Mouse (Mus musculus): ENCODE data around the gene Prr15l. TPM values are rescaled to one million over a fixed set of nuclear protein-coding genes. Genes with fewer than 3 reads are reported as not detected.

Gene Prr15l
- polyA plus RNA-seq, 1 experiment from 2014 or later, result 126 TPM

DNA sequence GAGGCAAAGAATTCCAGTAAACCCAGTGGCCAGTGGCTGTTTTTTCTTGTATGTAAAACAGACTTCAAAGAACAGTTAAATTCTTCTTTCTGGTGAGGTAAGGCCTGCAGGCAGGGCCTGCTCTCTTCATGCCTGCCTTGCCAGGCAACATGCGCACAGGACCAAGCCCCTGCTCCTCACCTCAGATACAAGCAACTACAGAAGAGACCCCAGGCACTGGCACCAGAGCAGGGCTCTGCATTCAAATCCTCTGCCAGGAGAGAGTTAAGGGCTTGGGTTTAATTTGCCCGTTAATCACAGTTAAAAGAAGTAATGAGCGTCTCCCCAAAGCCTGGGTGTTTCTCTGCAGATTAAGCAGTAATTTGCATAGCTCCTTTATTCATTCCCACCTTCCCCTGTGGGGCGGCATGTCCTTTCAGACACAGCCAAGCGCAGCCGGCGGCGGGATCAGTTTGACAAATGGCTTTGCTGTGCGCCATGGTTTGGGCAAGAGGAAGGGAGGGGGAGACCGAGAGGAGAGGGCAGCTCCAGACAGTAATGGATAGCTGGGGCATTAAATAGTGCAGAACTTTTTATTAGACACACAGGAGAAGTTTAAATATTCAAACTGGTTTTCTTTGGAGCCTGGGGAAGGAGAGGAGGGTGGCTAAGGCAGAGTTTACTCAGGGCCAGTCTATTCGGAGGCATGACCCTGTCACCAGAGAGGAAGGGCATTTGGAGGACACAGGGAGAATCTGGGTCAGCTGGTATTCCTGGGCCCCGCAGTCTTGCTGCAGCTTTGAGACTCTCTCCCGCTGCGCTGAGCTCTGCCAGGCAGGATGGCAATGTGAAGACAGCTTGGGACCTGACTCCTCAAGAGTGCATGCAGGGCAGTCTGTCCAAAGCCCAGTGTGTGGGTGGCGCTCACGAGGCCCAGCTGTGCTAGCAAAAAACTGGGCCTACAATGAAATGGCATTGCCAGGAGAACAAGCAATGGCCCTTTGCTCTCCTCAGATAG is 25.0 kb upstream of the Prr15l start:
- Histone ChIP-seq H3K36me3 (ENCODE audit: insufficient read depth, low read length) (0 out of 2 replicates have a peak, but pooled peaks cover 2% of the 10 kb centered on the region), H3K4me1 (ENCODE audit: insufficient read depth, low read depth, low read length) (no peaks in the 10 kb centered on the region), H3K27me3 (replicated peaks; ENCODE audit: insufficient read depth, low read length) (no peaks in the 10 kb centered on the region), H3K27ac (ENCODE audit: low read length) (no peak overlapping the region), H3K4me2 (replicated peaks; ENCODE audit: low read depth, low read length) (no peak overlapping the region), H3K9me3 (ENCODE audit: low read length) (no peaks in the 10 kb centered on the region), H3K4me3 (ENCODE audit: low read depth, low read length) (no peak overlapping the region), H3K9ac (replicated peaks; ENCODE audit: low read depth) (no peak overlapping the region)
- DNase-seq (ENCODE audit: low spot score) (no peak), ATAC-seq (no peak)
- 27% methylated on average over 16 of the region's 16 CpGs for WGBS
- TF ChIP-seq CTCF (IDR thresholded peaks at IDR 0.05), result no peak
- no peak for TF ChIP-seq EP300 (IDR thresholded peaks at IDR 0.05)

DNA sequence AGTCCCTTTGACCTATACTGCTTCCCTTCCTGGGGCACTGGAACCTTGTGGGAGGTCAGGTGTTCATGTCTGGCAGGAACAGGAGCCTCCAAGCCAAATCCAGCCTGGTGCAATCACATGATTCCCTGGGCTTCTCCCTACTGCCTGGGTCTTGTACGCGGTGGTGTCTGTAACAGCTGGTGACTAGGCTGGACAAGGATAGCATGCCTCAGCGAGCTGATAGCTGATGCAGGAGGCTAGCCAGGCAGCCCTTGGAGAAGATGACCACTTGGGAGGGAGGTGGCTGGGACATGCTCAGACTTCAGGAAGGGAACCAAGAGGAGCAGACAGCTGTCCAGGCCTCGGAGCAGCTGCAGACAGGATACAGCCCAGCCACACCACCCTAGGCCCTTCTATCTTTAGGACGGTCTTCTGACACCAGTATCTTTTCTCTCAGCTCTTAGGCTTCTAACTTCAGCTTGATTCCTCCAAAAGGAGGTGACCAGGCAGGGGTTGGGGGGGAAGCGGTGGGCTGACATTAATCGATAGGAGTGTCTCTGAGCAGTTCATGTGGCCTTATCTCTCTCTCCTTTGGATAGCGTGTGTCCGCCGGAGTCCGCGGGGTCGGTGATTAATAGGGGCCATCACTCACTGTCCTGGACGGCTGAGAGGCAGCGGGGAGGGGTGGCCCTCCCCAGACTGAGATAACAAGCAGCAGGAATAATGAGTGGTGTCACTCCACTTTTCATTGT is 21.3 kb upstream of the Prr15l start:
- no peak for TF ChIP-seq EP300 (IDR thresholded peaks at IDR 0.05)
- TF ChIP-seq CTCF (IDR thresholded peaks at IDR 0.05), result no peak
- ATAC-seq, result peak; percentile 27; the same call in 1 of the 2 replicates
- no peak overlapping the region for H3K4me2 ChIP-seq (replicated peaks; ENCODE audit: low read depth, low read length)
- WGBS, result 43% methylated on average over 15 of the region's 15 CpGs
- no peaks in the 10 kb centered on the region for H3K9me3 ChIP-seq (ENCODE audit: low read length)
- H3K4me1 ChIP-seq (ENCODE audit: insufficient read depth, low read depth, low read length), result no peaks in the 10 kb centered on the region
- H3K9ac ChIP-seq (replicated peaks; ENCODE audit: low read depth), result no peak overlapping the region
- no peaks in the 10 kb centered on the region for H3K27me3 ChIP-seq (replicated peaks; ENCODE audit: insufficient read depth, low read length)
- no peak overlapping the region for H3K4me3 ChIP-seq (ENCODE audit: low read depth, low read length)
- DNase-seq (ENCODE audit: low spot score), result no peak
- no peak overlapping the region for H3K27ac ChIP-seq (ENCODE audit: low read length)
- 0 out of 2 replicates have a peak, but pooled peaks cover 7% of the 10 kb centered on the region for H3K36me3 ChIP-seq (ENCODE audit: insufficient read depth, low read length)

DNA sequence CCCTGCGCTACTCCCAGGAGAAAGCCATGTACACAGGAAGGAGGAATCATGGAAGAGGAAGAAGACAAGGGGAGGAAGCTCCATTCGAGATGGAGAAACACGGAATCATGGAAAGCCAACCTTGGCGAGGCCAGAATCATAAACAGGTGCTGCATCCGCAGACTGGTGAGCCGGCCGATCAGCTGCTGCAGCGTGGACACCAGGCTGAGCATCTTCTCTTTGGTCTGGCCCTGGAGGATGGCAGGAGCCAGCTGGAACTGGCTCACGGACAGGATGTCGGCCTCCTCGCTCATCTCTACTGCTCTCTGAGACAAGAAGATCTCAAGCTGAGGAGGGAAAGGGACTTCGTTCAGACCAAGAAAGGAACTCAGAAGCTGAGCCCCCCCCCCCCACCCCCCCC is 19.3 kb upstream of the Prr15l start:
- no peak overlapping the region for H3K4me2 ChIP-seq (replicated peaks; ENCODE audit: low read depth, low read length)
- DNase-seq (ENCODE audit: low spot score), result no peak
- ATAC-seq, result no peak
- 86% methylated on average over 12 of the region's 12 CpGs for WGBS
- TF ChIP-seq EP300 (IDR thresholded peaks at IDR 0.05) (no peak), CTCF (IDR thresholded peaks at IDR 0.05) (no peak)
- H3K36me3 ChIP-seq (ENCODE audit: insufficient read depth, low read length), result 0 out of 2 replicates have a peak, but pooled peaks cover 7% of the 10 kb centered on the region
- H3K4me3 ChIP-seq (ENCODE audit: low read depth, low read length), result no peak overlapping the region
- no peaks in the 10 kb centered on the region for H3K9me3 ChIP-seq (ENCODE audit: low read length)
- H3K27ac ChIP-seq (ENCODE audit: low read length), result no peak overlapping the region
- H3K27me3 ChIP-seq (replicated peaks; ENCODE audit: insufficient read depth, low read length), result no peaks in the 10 kb centered on the region
- H3K9ac ChIP-seq (replicated peaks; ENCODE audit: low read depth), result no peak overlapping the region
- no peaks in the 10 kb centered on the region for H3K4me1 ChIP-seq (ENCODE audit: insufficient read depth, low read depth, low read length)

DNA sequence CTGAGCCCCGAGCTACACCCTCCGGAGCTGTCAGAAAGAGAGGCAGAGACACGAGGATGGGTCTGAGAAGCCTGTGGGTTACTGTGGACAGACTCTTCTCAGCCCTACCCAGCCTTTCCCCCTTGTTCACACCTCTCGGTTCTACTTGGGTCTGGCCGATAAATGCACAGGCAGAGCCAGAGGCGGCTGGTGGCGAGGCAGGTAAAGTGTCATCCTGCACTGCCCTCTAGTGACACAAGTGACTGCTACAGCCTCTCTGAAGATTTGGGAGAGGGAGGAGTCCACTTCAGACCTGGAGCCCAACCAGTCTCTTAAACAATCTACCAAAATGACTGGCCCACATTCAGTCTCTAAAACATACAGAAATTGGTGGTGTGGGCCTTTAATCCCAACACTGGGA is 17.9 kb upstream of the Prr15l start:
- H3K4me1 ChIP-seq (ENCODE audit: insufficient read depth, low read depth, low read length), result 0 out of 2 replicates have a peak, but pooled peaks cover 2% of the 10 kb centered on the region
- TF ChIP-seq CTCF (IDR thresholded peaks at IDR 0.05) (peak; percentile 94), EP300 (IDR thresholded peaks at IDR 0.05) (no peak)
- DNase-seq (ENCODE audit: low spot score), result peak; percentile 92
- 0 out of 2 replicates have a peak, but pooled peaks cover 7% of the 10 kb centered on the region for H3K36me3 ChIP-seq (ENCODE audit: insufficient read depth, low read length)
- no peaks in the 10 kb centered on the region for H3K9me3 ChIP-seq (ENCODE audit: low read length)
- H3K9ac ChIP-seq (replicated peaks; ENCODE audit: low read depth), result no peak overlapping the region
- 27% methylated on average over 7 of the region's 7 CpGs for WGBS
- H3K4me3 ChIP-seq (ENCODE audit: low read depth, low read length), result no peak overlapping the region
- ATAC-seq, result peak; percentile 82
- no peak overlapping the region for H3K4me2 ChIP-seq (replicated peaks; ENCODE audit: low read depth, low read length)
- H3K27me3 ChIP-seq (replicated peaks; ENCODE audit: insufficient read depth, low read length), result no peaks in the 10 kb centered on the region
- no peak overlapping the region for H3K27ac ChIP-seq (ENCODE audit: low read length)

DNA sequence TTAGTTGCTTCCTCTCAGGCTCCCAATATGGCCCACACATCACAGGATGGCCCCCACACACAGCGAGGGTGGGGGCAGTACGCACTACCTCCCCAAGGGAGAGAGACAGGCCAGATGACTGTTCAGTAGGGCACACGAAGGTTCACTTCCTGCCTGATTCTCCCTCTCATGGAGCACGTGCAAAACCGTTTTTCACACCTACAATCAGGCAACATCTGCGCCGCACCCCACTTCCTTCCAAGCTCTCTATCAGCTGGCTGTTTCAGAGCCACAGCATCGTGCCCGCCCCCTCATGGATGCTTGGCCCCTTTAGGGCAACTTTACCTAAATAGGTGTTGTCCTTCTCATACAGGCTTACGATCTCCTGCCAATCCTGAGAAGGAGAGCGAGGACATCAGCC is 15.2 kb upstream of the Prr15l start:
- no peak for ATAC-seq
- no peak overlapping the region for H3K4me3 ChIP-seq (ENCODE audit: low read depth, low read length)
- 0 out of 2 replicates have a peak, but pooled peaks cover 5% of the 10 kb centered on the region for H3K4me1 ChIP-seq (ENCODE audit: insufficient read depth, low read depth, low read length)
- no peaks in the 10 kb centered on the region for H3K9me3 ChIP-seq (ENCODE audit: low read length)
- H3K9ac ChIP-seq (replicated peaks; ENCODE audit: low read depth), result no peak overlapping the region
- TF ChIP-seq CTCF (IDR thresholded peaks at IDR 0.05) (no peak), EP300 (IDR thresholded peaks at IDR 0.05) (no peak)
- H3K4me2 ChIP-seq (replicated peaks; ENCODE audit: low read depth, low read length), result no peak overlapping the region
- WGBS, result 76% methylated on average over 11 of the region's 11 CpGs
- H3K27ac ChIP-seq (ENCODE audit: low read length), result no peak overlapping the region
- H3K27me3 ChIP-seq (replicated peaks; ENCODE audit: insufficient read depth, low read length), result no peaks in the 10 kb centered on the region
- DNase-seq (ENCODE audit: low spot score), result no peak
- 0 out of 2 replicates have a peak, but pooled peaks cover 7% of the 10 kb centered on the region for H3K36me3 ChIP-seq (ENCODE audit: insufficient read depth, low read length)
